Mouse (Mus musculus): ENCODE measurements around the gene Ube2cbp.

The Ube2cbp gene

GRCm38 (mm10) chr9:86464151-86465105 is at the start of gene Ube2cbp:
Gene Ube2cbp (minus strand): TSS chr9:86464950.
- peak; percentile 60 to 71 for DNase-seq

DNA sequence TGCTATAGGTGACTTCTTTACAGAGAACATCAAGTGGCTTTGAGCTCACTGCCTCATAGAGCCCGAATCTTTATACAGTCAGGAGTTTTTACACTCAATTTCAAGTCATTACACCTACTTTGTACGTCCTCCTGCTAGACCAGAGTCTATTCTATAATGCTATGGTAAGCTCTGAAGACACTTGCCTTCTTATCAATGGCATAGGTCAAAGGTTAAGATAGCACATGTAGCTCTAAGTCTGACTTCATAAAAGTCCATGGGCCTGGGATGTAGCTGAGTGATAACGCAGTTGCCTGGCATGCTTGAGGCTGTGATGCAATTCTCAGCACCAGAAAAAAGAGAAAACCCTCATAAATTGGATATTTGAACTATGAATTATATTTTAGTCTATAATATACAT is 49.6 kb upstream of the Ube2cbp start:
- no peak for DNase-seq

DNA sequence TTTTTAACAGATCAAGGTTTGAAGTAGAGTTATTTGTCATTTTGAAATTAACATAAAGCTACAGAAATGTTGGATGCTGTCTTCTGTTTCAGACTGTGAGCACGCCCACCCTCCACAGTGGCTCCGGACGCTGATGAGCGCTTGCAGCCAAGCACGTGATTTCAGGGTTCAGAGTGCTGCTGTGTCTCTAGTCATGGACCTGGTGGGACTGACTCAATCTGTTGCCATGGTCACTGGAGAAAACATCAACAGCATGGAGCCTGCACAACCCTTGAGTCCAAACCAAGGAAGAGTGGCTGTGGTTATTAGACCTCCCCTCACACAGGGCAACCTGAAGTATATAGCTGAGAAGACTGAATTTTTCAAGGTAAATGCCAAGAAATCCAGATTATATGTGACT is 49.0 kb upstream of the Ube2cbp start:
- DNase-seq = no peak

- no peak for DNase-seq
These were observed 42.7 kb upstream of the Ube2cbp start for GRCm38 (mm10) chr9:86507437-86507836.

- no peak for DNase-seq
These were observed 34.3 kb upstream of the Ube2cbp start for GRCm38 (mm10) chr9:86499083-86499482.

GRCm38 (mm10) chr9:86496261-86496660 is 31.5 kb upstream of the Ube2cbp start:
- DNase-seq = no peak

DNA sequence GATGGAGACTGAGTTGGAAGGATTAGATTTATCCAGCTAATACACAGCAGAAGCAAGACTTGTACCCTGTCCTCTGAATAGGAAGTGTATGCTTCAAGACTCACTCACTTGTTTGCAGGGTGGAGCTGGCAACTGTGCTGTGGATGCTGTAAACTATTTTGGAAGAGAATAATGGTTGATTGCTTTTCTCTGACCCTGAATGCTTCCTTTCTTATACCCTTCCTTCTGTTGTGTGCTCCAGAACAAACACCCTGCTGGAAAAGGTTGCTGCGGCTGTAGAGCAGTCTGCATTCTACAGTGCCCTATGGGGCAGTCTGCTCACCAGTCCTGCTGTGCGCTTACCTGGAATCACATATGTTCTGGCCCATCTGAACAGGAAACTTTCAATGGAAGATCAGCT is 27.0 kb upstream of the Ube2cbp start:
- DNase-seq = no peak

- no peak for DNase-seq
These were observed 17.5 kb upstream of the Ube2cbp start for GRCm38 (mm10) chr9:86482236-86482635.

DNA sequence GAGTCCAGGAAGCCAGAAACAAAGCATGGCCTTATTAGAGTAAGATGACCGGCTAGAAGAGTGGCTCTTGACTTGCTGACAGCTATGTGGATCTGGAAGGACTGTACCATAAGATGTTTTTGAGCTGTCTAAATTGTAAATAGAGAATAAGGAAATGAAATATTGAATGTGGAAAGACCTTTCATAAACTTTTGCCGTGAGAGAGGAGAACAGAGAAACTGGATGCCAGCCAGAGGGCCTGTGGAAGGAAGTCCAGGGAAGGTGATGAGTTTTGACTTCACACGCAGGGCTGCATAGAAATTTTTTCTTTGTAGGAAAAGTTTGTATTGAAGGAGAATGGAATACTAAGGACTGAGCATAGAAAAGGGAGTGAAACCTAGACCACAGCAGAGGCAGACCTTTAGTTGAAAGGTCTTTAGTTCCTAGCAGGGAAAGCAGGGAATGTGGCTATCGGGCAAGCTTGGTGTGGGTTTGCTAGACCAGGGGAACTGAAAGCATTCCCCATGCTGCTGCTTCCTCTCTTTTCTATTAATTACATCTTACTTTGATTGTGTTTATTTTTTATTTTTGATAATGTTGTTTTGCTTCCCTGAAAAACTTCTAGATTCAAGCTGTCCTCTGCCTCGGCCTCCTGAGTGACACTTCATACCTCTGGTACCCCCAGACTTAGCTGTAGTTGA is 13.8 kb upstream of the Ube2cbp start:
- DNase-seq = no peak

DNA sequence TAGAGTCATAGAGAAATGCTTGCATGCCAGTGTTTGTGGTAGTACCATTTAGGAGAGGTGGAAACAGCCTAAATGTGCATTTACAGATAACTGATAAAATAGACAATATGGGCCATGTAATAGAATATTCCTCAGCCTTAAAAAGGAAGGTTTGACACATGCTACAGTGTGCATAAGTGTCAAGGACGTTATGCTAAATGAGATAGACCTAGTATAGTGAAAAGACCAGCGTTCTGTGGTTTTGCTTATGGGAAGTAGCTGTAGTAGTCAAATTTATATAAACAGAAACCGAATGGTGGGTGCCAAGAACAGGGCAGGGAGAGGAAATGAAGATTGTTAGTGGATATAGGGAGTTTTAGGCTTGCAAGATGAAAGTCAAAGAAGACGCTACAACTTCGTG is 12.0 kb upstream of the Ube2cbp start:
- no peak for DNase-seq

GRCm38 (mm10) chr9:86475956-86476355 is 11.2 kb upstream of the Ube2cbp start:
- no peak for DNase-seq

- peak; percentile 83 for DNase-seq
These were observed 2.5 kb upstream of the Ube2cbp start, which contains the start of gene Dop1a for GRCm38 (mm10) chr9:86466990-86467870. Gene Dop1a (plus strand): TSS chr9:86467154.

- no peak for DNase-seq
These were observed 11.1 kb downstream of the Ube2cbp start for GRCm38 (mm10) chr9:86453626-86454025.

DNA sequence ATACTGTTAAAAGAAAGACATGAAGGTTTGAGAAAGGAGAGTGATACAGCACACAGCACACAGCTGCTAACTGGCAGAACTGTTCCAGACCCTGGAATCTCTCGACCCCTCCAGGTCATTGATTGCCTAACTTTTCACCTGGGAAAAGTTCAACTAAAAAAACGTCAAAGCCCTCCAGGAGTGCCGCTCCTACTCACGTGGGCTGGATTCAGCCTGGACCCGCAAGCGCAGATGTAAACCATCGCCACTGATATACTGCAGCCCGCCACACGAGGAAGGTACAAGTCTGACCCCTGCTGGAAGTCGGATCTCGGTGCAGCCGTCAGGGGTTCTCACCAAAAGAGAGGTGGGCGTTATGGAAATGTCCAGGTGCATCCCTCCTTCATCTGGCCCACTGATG is 13.1 kb downstream of the Ube2cbp start:
- peak; percentile 10 to 33 for DNase-seq

DNA sequence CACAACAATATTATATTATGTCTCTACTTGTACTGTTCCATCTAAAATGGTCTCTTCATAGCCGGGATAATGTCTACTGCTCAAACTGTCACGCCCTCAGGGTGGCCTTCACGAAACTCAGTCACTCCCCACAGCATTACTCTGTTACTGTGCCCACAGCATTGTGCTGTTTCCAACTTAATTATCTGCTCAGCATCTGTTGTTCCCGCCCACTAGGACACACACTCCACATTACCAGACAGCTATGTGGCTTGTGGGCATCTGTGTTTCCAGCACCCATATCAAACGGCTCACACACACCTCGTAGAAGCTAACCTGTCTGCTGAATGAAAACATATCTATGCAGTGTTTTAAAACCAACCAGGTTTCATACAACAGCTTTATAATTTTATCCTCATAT is 13.7 kb downstream of the Ube2cbp start:
- DNase-seq = no peak

GRCm38 (mm10) chr9:86449581-86449980 is 15.2 kb downstream of the Ube2cbp start:
- peak; percentile 25 to 34 for DNase-seq

GRCm38 (mm10) chr9:86447431-86447830 is 17.3 kb downstream of the Ube2cbp start:
- DNase-seq = no peak

- DNase-seq = no peak
These were observed 17.9 kb downstream of the Ube2cbp start for GRCm38 (mm10) chr9:86446847-86447246.

DNA sequence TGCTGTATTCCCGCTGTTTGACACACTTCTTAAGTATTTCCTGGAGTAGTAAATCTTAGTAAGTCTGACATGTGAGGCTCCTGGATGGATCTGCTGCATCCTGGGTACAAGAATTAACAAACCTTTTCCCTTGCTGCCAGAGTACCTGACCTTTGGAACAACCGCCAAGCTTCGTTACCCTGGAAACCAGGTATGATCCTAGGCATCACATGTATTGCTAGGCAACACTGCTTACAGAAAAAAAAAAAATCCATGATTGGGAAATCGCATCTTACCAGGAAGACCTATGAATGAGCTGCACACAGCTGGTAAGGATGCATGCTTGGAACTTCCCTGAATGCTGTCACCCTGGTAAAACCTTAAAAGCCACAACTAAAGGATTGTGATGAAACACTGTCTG is 22.5 kb downstream of the Ube2cbp start:
- DNase-seq = no peak

- no peak for DNase-seq
These were observed 26.3 kb downstream of the Ube2cbp start for GRCm38 (mm10) chr9:86438337-86439009.

DNA sequence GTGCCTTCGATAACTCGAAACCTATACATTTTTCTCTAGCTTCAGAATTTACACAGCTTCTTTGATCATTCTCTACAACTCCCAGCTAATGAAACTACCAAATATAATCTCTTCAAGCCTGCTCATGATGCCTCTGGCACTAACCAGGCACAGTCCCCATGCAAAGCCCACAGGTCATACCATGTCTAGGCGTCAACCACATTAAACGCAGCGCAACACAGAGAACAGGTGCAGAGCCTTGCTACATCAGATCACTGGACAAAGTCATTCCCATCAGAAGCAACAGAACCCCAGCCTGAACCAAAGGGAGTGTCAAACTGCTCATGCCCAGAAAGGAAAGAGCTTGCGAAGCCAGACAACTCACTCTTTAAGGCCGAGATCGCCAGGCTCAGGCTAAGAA is 28.1 kb downstream of the Ube2cbp start:
- no peak for DNase-seq

- no peak for DNase-seq
These were observed 29.2 kb downstream of the Ube2cbp start for GRCm38 (mm10) chr9:86435510-86435909.

Measured in thymus, adult 18-20 months (tissue).